Mouse (Mus musculus) embryonic fibroblast, embryonic 13.5 days (primary cell): ENCODE data around the gene Gm17662. TPM values are rescaled to one million over a fixed set of nuclear protein-coding genes. Genes with fewer than 3 reads are reported as not detected.

Experiments
- H3K27ac ChIP-seq: 2 replicates; pipeline ENCODE4 v1.5.1; 2012; ENCODE audit warnings: low read length, control low read depth, inconsistent platforms; ENCODE audit not compliant: insufficient read depth
- H3K4me1 ChIP-seq: 2 replicates; pipeline ENCODE4 v1.6.1; 2011; ENCODE audit warnings: low read length; ENCODE audit not compliant: control insufficient read depth, insufficient read depth
- H3K4me3 ChIP-seq: 2 replicates; pipeline ENCODE4 v1.5.1; 2011; ENCODE audit warnings: mild to moderate bottlenecking, control low read depth, low read length; ENCODE audit not compliant: insufficient read depth
- CTCF ChIP-seq: IDR thresholded peaks from 2 replicates; pipeline ENCODE4 v1.5.1; 2011; ENCODE audit warnings: mild to moderate bottlenecking, control low read depth, low read length, moderate library complexity, borderline replicate concordance; ENCODE audit not compliant: insufficient read depth
- POLR2A ChIP-seq: IDR thresholded peaks from 2 replicates; pipeline ENCODE4 v1.6.1; 2011; ENCODE audit warnings: low read depth, mild to moderate bottlenecking, control low read depth, low read length, moderate library complexity
- polyA plus RNA-seq: library from polyadenylated mRNA; stranded (reverse); fragments of >200 nt; gene quantifications from 2 replicates; pipeline ENCODE4 v1.2.4, GENCODE M21; 2011; ENCODE audit warnings: low read depth; ENCODE audit not compliant: missing spikeins, insufficient read length

The Gm17662 gene
- polyA plus RNA-seq, result not detected in 2 replicates

- no peak within 1 kb of the TSS for H3K4me3 ChIP-seq
- TF ChIP-seq CTCF (no peak), POLR2A (no peak)
- H3K4me1 ChIP-seq, result no peaks in the 10 kb centered on the region
- H3K27ac ChIP-seq, result no peak within 1 kb of the TSS
Observed at GRCm38 (mm10) chr4:104857029-104857428, at the start of gene Gm17662. Gene Gm17662 (plus strand): TSS chr4:104857329.

GRCm38 (mm10) chr4:104810710-104811286 is 46.3 kb upstream of the Gm17662 start:
- Histone ChIP-seq H3K4me1 (no peaks in the 10 kb centered on the region), H3K4me3 (no peak overlapping the region), H3K27ac (no peak overlapping the region)
- no peak for TF ChIP-seq CTCF

- Histone ChIP-seq H3K4me1 (no peaks in the 10 kb centered on the region), H3K4me3 (no peak overlapping the region), H3K27ac (no peak overlapping the region)
- TF ChIP-seq CTCF (no peak), POLR2A (no peak)
Observed at GRCm38 (mm10) chr4:104813617-104814016, 43.5 kb upstream of the Gm17662 start.

- Histone ChIP-seq H3K27ac (no peak overlapping the region), H3K4me1 (no peaks in the 10 kb centered on the region), H3K4me3 (no peak overlapping the region)
- TF ChIP-seq CTCF (no peak), POLR2A (no peak)
Observed at GRCm38 (mm10) chr4:104816519-104817232, 40.5 kb upstream of the Gm17662 start.

- TF ChIP-seq POLR2A (no peak), CTCF (no peak)
- Histone ChIP-seq H3K4me3 (no peak overlapping the region), H3K27ac (no peak overlapping the region), H3K4me1 (no peaks in the 10 kb centered on the region)
Observed at GRCm38 (mm10) chr4:104817509-104817908, 39.6 kb upstream of the Gm17662 start.

- Histone ChIP-seq H3K4me1 (no peaks in the 10 kb centered on the region), H3K27ac (no peak overlapping the region), H3K4me3 (no peak overlapping the region)
- TF ChIP-seq CTCF (no peak), POLR2A (no peak)
Observed at GRCm38 (mm10) chr4:104818986-104819385, 38.1 kb upstream of the Gm17662 start.

- Histone ChIP-seq H3K4me1 (no peaks in the 10 kb centered on the region), H3K27ac (no peak overlapping the region), H3K4me3 (no peak overlapping the region)
- TF ChIP-seq CTCF, result no peak
- no peak for TF ChIP-seq POLR2A
Observed at GRCm38 (mm10) chr4:104819891-104820290, 37.2 kb upstream of the Gm17662 start.

GRCm38 (mm10) chr4:104823597-104824101 is 33.5 kb upstream of the Gm17662 start:
- no peaks in the 10 kb centered on the region for H3K4me1 ChIP-seq
- no peak overlapping the region for H3K4me3 ChIP-seq
- TF ChIP-seq POLR2A (no peak), CTCF (no peak)
- no peak overlapping the region for H3K27ac ChIP-seq

GRCm38 (mm10) chr4:104824381-104825077 is 32.6 kb upstream of the Gm17662 start:
- no peak for TF ChIP-seq CTCF
- H3K4me1 ChIP-seq, result no peaks in the 10 kb centered on the region
- H3K4me3 ChIP-seq, result no peak overlapping the region
- H3K27ac ChIP-seq, result no peak overlapping the region

- no peak for TF ChIP-seq POLR2A
- no peak for TF ChIP-seq CTCF
- H3K4me1 ChIP-seq, result no peaks in the 10 kb centered on the region
- H3K4me3 ChIP-seq, result no peak overlapping the region
- no peak overlapping the region for H3K27ac ChIP-seq
Observed at GRCm38 (mm10) chr4:104828939-104829338, 28.2 kb upstream of the Gm17662 start.
